Mouse (Mus musculus): ENCODE measurements at regions not wholly inside any gene's neighbourhood (a gene's known extent, or its start where the extent isn't known, plus 50 kb on each side); places are given as distances from the start of the nearest gene placed in this dataset.

GRCm38 (mm10) chr6:126377216-126377615, 158.0 kb downstream of the Kcna5 start:
- DNase-seq (ENCODE audit: low spot score): no peak

GRCm38 (mm10) chr6:126374970-126375620, 160.1 kb downstream of the Kcna5 start:
- H3K4me1 ChIP-seq (ENCODE audit: control insufficient read depth, insufficient read depth): no peaks in the 10 kb centered on the region
- H3K9me3 ChIP-seq (replicated peaks; ENCODE audit: control insufficient read depth, low read length): no peaks in the 10 kb centered on the region
- 56% methylated on average over 12 of the region's 12 CpGs for WGBS
- ATAC-seq (ENCODE audit: insufficient read depth, low read depth): no peak
- no peak overlapping the region for H3K9ac ChIP-seq (replicated peaks; ENCODE audit: low read depth, low read length)
- no peak overlapping the region for H3K4me2 ChIP-seq (ENCODE audit: low read depth, low read length)
- H3K27ac ChIP-seq (ENCODE audit: low read depth): no peak overlapping the region
- H3K36me3 ChIP-seq (replicated peaks; ENCODE audit: control insufficient read depth, insufficient read depth, low read length): no peaks in the 10 kb centered on the region
- H3K4me3 ChIP-seq (ENCODE audit: low read depth, low read length): no peak overlapping the region
- TF ChIP-seq EP300 (IDR thresholded peaks at IDR 0.05; ENCODE audit: low read depth): no peak
- no peak for TF ChIP-seq CTCF (IDR thresholded peaks at IDR 0.05; ENCODE audit: low read depth)
- no peak for DNase-seq (ENCODE audit: low spot score)
- H3K27me3 ChIP-seq (ENCODE audit: control insufficient read depth, insufficient read depth, low read length): no peaks in the 10 kb centered on the region

More at GRCm38 (mm10) chr6:126377216-126377615, 158.0 kb downstream of the Kcna5 start:
- Histone ChIP-seq H3K4me2 (ENCODE audit: low read depth, low read length) (no peak overlapping the region), H3K9ac (replicated peaks; ENCODE audit: low read depth, low read length) (no peak overlapping the region), H3K36me3 (replicated peaks; ENCODE audit: control insufficient read depth, insufficient read depth, low read length) (no peaks in the 10 kb centered on the region), H3K27me3 (ENCODE audit: control insufficient read depth, insufficient read depth, low read length) (no peaks in the 10 kb centered on the region), H3K27ac (ENCODE audit: low read depth) (no peak overlapping the region), H3K4me3 (ENCODE audit: low read depth, low read length) (no peak overlapping the region), H3K4me1 (ENCODE audit: control insufficient read depth, insufficient read depth) (no peaks in the 10 kb centered on the region), H3K9me3 (replicated peaks; ENCODE audit: control insufficient read depth, low read length) (no peaks in the 10 kb centered on the region)
- 63% methylated on average over 4 of the region's 4 CpGs for WGBS
- TF ChIP-seq EP300 (IDR thresholded peaks at IDR 0.05; ENCODE audit: low read depth): no peak
- TF ChIP-seq CTCF (IDR thresholded peaks at IDR 0.05; ENCODE audit: low read depth): no peak
- ATAC-seq (ENCODE audit: insufficient read depth, low read depth): no peak

DNA sequence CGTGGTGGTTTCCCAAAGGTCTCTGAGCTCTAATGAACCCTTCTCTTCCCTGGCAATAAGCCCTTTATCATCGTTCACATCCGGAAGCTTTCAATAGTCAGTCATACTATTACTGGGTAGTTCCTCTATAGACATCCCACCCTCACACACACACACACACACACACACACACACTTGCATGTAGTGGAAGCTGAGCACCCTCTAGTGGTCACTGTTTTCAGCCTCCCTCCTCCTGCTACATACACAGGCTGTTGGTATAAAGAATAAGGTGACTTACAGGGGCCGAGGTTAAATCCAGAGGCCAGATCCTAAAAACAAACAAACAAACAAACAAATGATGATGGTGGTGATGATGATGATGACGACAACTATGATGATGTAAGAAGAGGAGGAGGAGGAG, 163.2 kb downstream of the Kcna5 start:
- H3K9me3 ChIP-seq (replicated peaks; ENCODE audit: control insufficient read depth, low read length): no peaks in the 10 kb centered on the region
- H3K9ac ChIP-seq (replicated peaks; ENCODE audit: low read depth, low read length): no peak overlapping the region
- no peak overlapping the region for H3K4me3 ChIP-seq (ENCODE audit: low read depth, low read length)
- ATAC-seq (ENCODE audit: insufficient read depth, low read depth) (peak; percentile 66), DNase-seq (ENCODE audit: low spot score) (peak; percentile 47)
- TF ChIP-seq EP300 (IDR thresholded peaks at IDR 0.05; ENCODE audit: low read depth) (no peak), CTCF (IDR thresholded peaks at IDR 0.05; ENCODE audit: low read depth) (peak; percentile 92)
- 53% methylated on average over 5 of the region's 5 CpGs for WGBS
- H3K27me3 ChIP-seq (ENCODE audit: control insufficient read depth, insufficient read depth, low read length): no peaks in the 10 kb centered on the region
- H3K4me2 ChIP-seq (ENCODE audit: low read depth, low read length): no peak overlapping the region
- H3K27ac ChIP-seq (ENCODE audit: low read depth): no peak overlapping the region
- no peaks in the 10 kb centered on the region for H3K36me3 ChIP-seq (replicated peaks; ENCODE audit: control insufficient read depth, insufficient read depth, low read length)
- no peaks in the 10 kb centered on the region for H3K4me1 ChIP-seq (ENCODE audit: control insufficient read depth, insufficient read depth)

GRCm38 (mm10) chr6:126371489-126371888, 163.7 kb downstream of the Kcna5 start:
- TF ChIP-seq EP300 (IDR thresholded peaks at IDR 0.05; ENCODE audit: low read depth): no peak
- no peak for TF ChIP-seq CTCF (IDR thresholded peaks at IDR 0.05; ENCODE audit: low read depth)
- WGBS: 82% methylated on average over 2 of the region's 2 CpGs

GRCm38 (mm10) chr6:126365495-126365894, 169.7 kb downstream of the Kcna5 start:
- WGBS: 78% methylated on average over 8 of the region's 8 CpGs
- TF ChIP-seq CTCF (IDR thresholded peaks at IDR 0.05; ENCODE audit: low read depth) (no peak), EP300 (IDR thresholded peaks at IDR 0.05; ENCODE audit: low read depth) (no peak)
- DNase-seq (ENCODE audit: low spot score): no peak
- Histone ChIP-seq H3K4me1 (ENCODE audit: control insufficient read depth, insufficient read depth) (no peaks in the 10 kb centered on the region), H3K9me3 (replicated peaks; ENCODE audit: control insufficient read depth, low read length) (no peaks in the 10 kb centered on the region), H3K9ac (replicated peaks; ENCODE audit: low read depth, low read length) (no peak overlapping the region), H3K36me3 (replicated peaks; ENCODE audit: control insufficient read depth, insufficient read depth, low read length) (no peaks in the 10 kb centered on the region), H3K27me3 (ENCODE audit: control insufficient read depth, insufficient read depth, low read length) (no peaks in the 10 kb centered on the region), H3K27ac (ENCODE audit: low read depth) (no peak overlapping the region), H3K4me3 (ENCODE audit: low read depth, low read length) (no peak overlapping the region), H3K4me2 (ENCODE audit: low read depth, low read length) (no peak overlapping the region)
- no peak for ATAC-seq (ENCODE audit: insufficient read depth, low read depth)

More at GRCm38 (mm10) chr6:126371489-126371888, 163.7 kb downstream of the Kcna5 start:
- H3K4me3 ChIP-seq (ENCODE audit: low read depth, low read length): no peak overlapping the region
- H3K9ac ChIP-seq (replicated peaks; ENCODE audit: low read depth, low read length): no peak overlapping the region
- no peaks in the 10 kb centered on the region for H3K4me1 ChIP-seq (ENCODE audit: control insufficient read depth, insufficient read depth)
- ATAC-seq (ENCODE audit: insufficient read depth, low read depth) (no peak), DNase-seq (ENCODE audit: low spot score) (no peak)
- H3K36me3 ChIP-seq (replicated peaks; ENCODE audit: control insufficient read depth, insufficient read depth, low read length): no peaks in the 10 kb centered on the region
- H3K27me3 ChIP-seq (ENCODE audit: control insufficient read depth, insufficient read depth, low read length): no peaks in the 10 kb centered on the region
- no peak overlapping the region for H3K27ac ChIP-seq (ENCODE audit: low read depth)
- H3K9me3 ChIP-seq (replicated peaks; ENCODE audit: control insufficient read depth, low read length): no peaks in the 10 kb centered on the region
- H3K4me2 ChIP-seq (ENCODE audit: low read depth, low read length): no peak overlapping the region

DNA sequence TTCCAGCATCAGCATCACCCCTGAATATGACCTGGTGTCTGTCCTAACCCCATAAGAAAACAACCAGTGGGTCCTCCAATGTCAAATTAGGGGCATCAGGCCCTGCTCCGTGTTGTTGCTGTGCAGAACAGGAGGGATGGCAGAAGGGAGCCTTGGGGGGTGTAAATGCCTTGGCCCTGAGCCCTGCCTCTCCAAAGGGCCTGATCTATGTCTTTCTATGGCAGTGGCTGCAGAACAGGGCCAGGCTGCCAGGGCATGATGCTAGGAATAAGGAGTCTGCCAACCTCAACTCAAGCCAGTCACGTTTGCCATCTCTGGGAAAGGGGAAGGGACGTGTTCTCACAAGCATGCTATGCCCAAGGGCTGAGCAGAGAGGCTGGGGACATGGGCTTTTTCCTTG, 172.9 kb downstream of the Kcna5 start:
- Histone ChIP-seq H3K36me3 (replicated peaks; ENCODE audit: control insufficient read depth, insufficient read depth, low read length) (no peaks in the 10 kb centered on the region), H3K4me1 (ENCODE audit: control insufficient read depth, insufficient read depth) (no peaks in the 10 kb centered on the region), H3K4me3 (ENCODE audit: low read depth, low read length) (no peak overlapping the region), H3K9me3 (replicated peaks; ENCODE audit: control insufficient read depth, low read length) (no peaks in the 10 kb centered on the region), H3K9ac (replicated peaks; ENCODE audit: low read depth, low read length) (no peak overlapping the region), H3K27me3 (ENCODE audit: control insufficient read depth, insufficient read depth, low read length) (no peaks in the 10 kb centered on the region), H3K4me2 (ENCODE audit: low read depth, low read length) (no peak overlapping the region), H3K27ac (ENCODE audit: low read depth) (no peak overlapping the region)
- DNase-seq (ENCODE audit: low spot score) (no peak), ATAC-seq (ENCODE audit: insufficient read depth, low read depth) (no peak)
- TF ChIP-seq CTCF (IDR thresholded peaks at IDR 0.05; ENCODE audit: low read depth): no peak
- TF ChIP-seq EP300 (IDR thresholded peaks at IDR 0.05; ENCODE audit: low read depth): no peak
- 53% methylated on average over 3 of the region's 3 CpGs for WGBS
